Mouse (Mus musculus): ENCODE results near the gene Dixdc1. TPM values are rescaled to one million over a fixed set of nuclear protein-coding genes. Genes with fewer than 3 reads are reported as not detected.

The Dixdc1 gene
- polyA plus RNA-seq, 1 experiment = 10.9 TPM

- Histone ChIP-seq H3K4me1 (ENCODE audit: control insufficient read depth, insufficient read depth, low read length) (peaks cover 2% of the 10 kb centered on the region; the same call in 1 of the 2 replicates), H3K27ac (ENCODE audit: insufficient read depth, low read length) (0 out of 2 replicates have a peak overlapping the region, but pooled peaks have one; percentile 2), H3K4me3 (ENCODE audit: insufficient read depth, low read length) (peak overlapping the region; percentile 77)
- TF ChIP-seq POLR2A (IDR thresholded peaks at IDR 0.05; ENCODE audit: low read depth, low read length) = no peak; the same call in 1 of the 2 replicates
- no peak for TF ChIP-seq CTCF (IDR thresholded peaks at IDR 0.05; ENCODE audit: borderline replicate concordance, insufficient read depth, low read length)
Observed at GRCm38 (mm10) chr9:50767531-50768106, 28.3 kb upstream of the Dixdc1 start.

GRCm38 (mm10) chr9:50763331-50763730 lies 24.0 kb upstream of the Dixdc1 start:
- Histone ChIP-seq H3K4me3 (ENCODE audit: insufficient read depth, low read length) (no peak overlapping the region), H3K4me1 (ENCODE audit: control insufficient read depth, insufficient read depth, low read length) (no peaks in the 10 kb centered on the region), H3K27ac (ENCODE audit: insufficient read depth, low read length) (no peak overlapping the region)
- TF ChIP-seq CTCF (IDR thresholded peaks at IDR 0.05; ENCODE audit: borderline replicate concordance, insufficient read depth, low read length) (peak; percentile 45; the same call in 1 of the 2 replicates), POLR2A (IDR thresholded peaks at IDR 0.05; ENCODE audit: low read depth, low read length) (no peak)

- TF ChIP-seq POLR2A (IDR thresholded peaks at IDR 0.05; ENCODE audit: low read depth, low read length) (no peak), CTCF (IDR thresholded peaks at IDR 0.05; ENCODE audit: borderline replicate concordance, insufficient read depth, low read length) (no peak)
- no peak overlapping the region for H3K4me3 ChIP-seq (ENCODE audit: insufficient read depth, low read length)
- H3K4me1 ChIP-seq (ENCODE audit: control insufficient read depth, insufficient read depth, low read length) = no peaks in the 10 kb centered on the region; the same call in 1 of the 2 replicates
- no peak overlapping the region for H3K27ac ChIP-seq (ENCODE audit: insufficient read depth, low read length)
Observed at GRCm38 (mm10) chr9:50761520-50762243, 22.4 kb upstream of the Dixdc1 start.

GRCm38 (mm10) chr9:50756711-50757110 lies 17.4 kb upstream of the Dixdc1 start:
- H3K4me3 ChIP-seq (ENCODE audit: insufficient read depth, low read length) = no peak overlapping the region
- peaks cover 8% of the 10 kb centered on the region for H3K4me1 ChIP-seq (ENCODE audit: control insufficient read depth, insufficient read depth, low read length)
- TF ChIP-seq CTCF (IDR thresholded peaks at IDR 0.05; ENCODE audit: borderline replicate concordance, insufficient read depth, low read length) (no peak), POLR2A (IDR thresholded peaks at IDR 0.05; ENCODE audit: low read depth, low read length) (no peak)
- no peak overlapping the region for H3K27ac ChIP-seq (ENCODE audit: insufficient read depth, low read length)

GRCm38 (mm10) chr9:50753947-50754346 lies 14.6 kb upstream of the Dixdc1 start:
- peaks cover 12% of the 10 kb centered on the region for H3K4me1 ChIP-seq (ENCODE audit: control insufficient read depth, insufficient read depth, low read length)
- H3K4me3 ChIP-seq (ENCODE audit: insufficient read depth, low read length) = peak overlapping the region; percentile 43
- no peak for TF ChIP-seq CTCF (IDR thresholded peaks at IDR 0.05; ENCODE audit: borderline replicate concordance, insufficient read depth, low read length)
- TF ChIP-seq POLR2A (IDR thresholded peaks at IDR 0.05; ENCODE audit: low read depth, low read length) = no peak
- H3K27ac ChIP-seq (ENCODE audit: insufficient read depth, low read length) = peak overlapping the region; percentile 90

GRCm38 (mm10) chr9:50752784-50753615 lies 13.7 kb upstream of the Dixdc1 start:
- Histone ChIP-seq H3K27ac (ENCODE audit: insufficient read depth, low read length) (peak overlapping the region; percentile 90), H3K4me3 (ENCODE audit: insufficient read depth, low read length) (peak overlapping the region; percentile 43)
- TF ChIP-seq CTCF (IDR thresholded peaks at IDR 0.05; ENCODE audit: borderline replicate concordance, insufficient read depth, low read length) (no peak), POLR2A (IDR thresholded peaks at IDR 0.05; ENCODE audit: low read depth, low read length) (peak; percentile 77)

GRCm38 (mm10) chr9:50752054-50752602 lies 12.8 kb upstream of the Dixdc1 start, which contains the start of gene Hspb2:
TSS of gene Hspb2 (minus strand) at chr9:50752354.
- Histone ChIP-seq H3K27ac (ENCODE audit: insufficient read depth, low read length) (peak within 1 kb of the TSS; percentile 90), H3K4me1 (ENCODE audit: control insufficient read depth, insufficient read depth, low read length) (peaks cover 12% of the 10 kb centered on the region), H3K4me3 (ENCODE audit: insufficient read depth, low read length) (peak within 1 kb of the TSS; percentile 43)
- TF ChIP-seq POLR2A (IDR thresholded peaks at IDR 0.05; ENCODE audit: low read depth, low read length) (no peak), CTCF (IDR thresholded peaks at IDR 0.05; ENCODE audit: borderline replicate concordance, insufficient read depth, low read length) (no peak)

More at GRCm38 (mm10) chr9:50752784-50753615, 13.7 kb upstream of the Dixdc1 start:
- H3K4me1 ChIP-seq (ENCODE audit: control insufficient read depth, insufficient read depth, low read length) = peaks cover 12% of the 10 kb centered on the region

- H3K4me1 ChIP-seq (ENCODE audit: control insufficient read depth, insufficient read depth, low read length) = peaks cover 12% of the 10 kb centered on the region
- no peak within 1 kb of the TSS for H3K4me3 ChIP-seq (ENCODE audit: insufficient read depth, low read length)
- peak within 1 kb of the TSS; percentile 90 for H3K27ac ChIP-seq (ENCODE audit: insufficient read depth, low read length)
- TF ChIP-seq CTCF (IDR thresholded peaks at IDR 0.05; ENCODE audit: borderline replicate concordance, insufficient read depth, low read length) = no peak
- TF ChIP-seq POLR2A (IDR thresholded peaks at IDR 0.05; ENCODE audit: low read depth, low read length) = no peak
Observed at GRCm38 (mm10) chr9:50751323-50751722, 12.0 kb upstream of the Dixdc1 start, which contains the start of gene Cryab. TSS of gene Cryab (plus strand) at chr9:50751325.

- peaks cover 10% of the 10 kb centered on the region for H3K4me1 ChIP-seq (ENCODE audit: control insufficient read depth, insufficient read depth, low read length)
- H3K4me3 ChIP-seq (ENCODE audit: insufficient read depth, low read length) = no peak overlapping the region
- TF ChIP-seq POLR2A (IDR thresholded peaks at IDR 0.05; ENCODE audit: low read depth, low read length) = no peak
- no peak for TF ChIP-seq CTCF (IDR thresholded peaks at IDR 0.05; ENCODE audit: borderline replicate concordance, insufficient read depth, low read length)
- no peak overlapping the region for H3K27ac ChIP-seq (ENCODE audit: insufficient read depth, low read length)
Observed at GRCm38 (mm10) chr9:50750706-50751105, 11.4 kb upstream of the Dixdc1 start.
